Mouse (Mus musculus) MEL (cell line): ENCODE measurements around the gene Rgs11. TPM values are rescaled to one million over a fixed set of nuclear protein-coding genes. Genes with fewer than 3 reads are reported as not detected.
"Not testable (repeated sequence)": the region's sequence is repeated elsewhere in the genome, so short reads cannot be mapped to it uniquely, and the experiment has no call there.

Source experiments
- DNase-seq: peaks from one replicate; pipeline ENCODE4 v3.0.0; 2011; ENCODE audit warnings: low read depth, low spot score
- H3K27ac ChIP-seq: 2 replicates; pipeline ENCODE4 v1.5.1; 2012; ENCODE audit warnings: low read depth, mild to moderate bottlenecking, control low read depth, low read length, moderate library complexity; ENCODE audit not compliant: control insufficient read depth
- H3K27me3 ChIP-seq, 2 experiments: fragments of 150-350 bp in 1 of 2; sonication (generic) in 1 of 2; 2 replicates each; pipeline ENCODE4 v1.6.1; 2012; ENCODE audit warnings: low read length in 2 of 2, mild to moderate bottlenecking in 2 of 2, improper control_type of control experiment in 1 of 2, moderate library complexity in 1 of 2; ENCODE audit not compliant: insufficient read depth in 2 of 2, control insufficient read depth in 1 of 2
- H3K36me3 ChIP-seq, 2 experiments: 2 replicates each; pipeline ENCODE4 v1.6.1; 2012 to 2014; ENCODE audit warnings: low read length in 2 of 2, improper control_type of control experiment in 1 of 2, inconsistent platforms in 1 of 2, mild to moderate bottlenecking in 1 of 2; ENCODE audit not compliant: insufficient read depth in 2 of 2, control insufficient read depth in 1 of 2
- H3K4me1 ChIP-seq, 2 experiments: fragments of 150-350 bp in 1 of 2; sonication (generic) in 1 of 2; 2 replicates each; pipeline ENCODE4 v1.6.1; 2012; ENCODE audit warnings: low read length in 2 of 2, improper control_type of control experiment in 1 of 2, mild to moderate bottlenecking in 1 of 2; ENCODE audit not compliant: insufficient read depth in 2 of 2, control insufficient read depth in 1 of 2
- H3K4me3 ChIP-seq, 2 experiments: fragments of 150-350 bp in 1 of 2; sonication (generic) in 1 of 2; 2 replicates each; pipeline ENCODE4 v1.5.1; 2012; ENCODE audit warnings: low read depth in 2 of 2, low read length in 2 of 2, mild to moderate bottlenecking in 2 of 2, moderate library complexity in 2 of 2, control low read depth in 1 of 2, improper control_type of control experiment in 1 of 2; ENCODE audit not compliant: control insufficient read depth in 1 of 2, insufficient read depth in 1 of 2
- H3K79me2 ChIP-seq: 2 replicates; pipeline ENCODE4 v1.6.1; 2012; ENCODE audit warnings: mild to moderate bottlenecking, low read length, moderate library complexity; ENCODE audit not compliant: control insufficient read depth, poor library complexity, insufficient read depth
- H3K9ac ChIP-seq: 2 replicates; pipeline ENCODE4 v1.6.1; 2012; ENCODE audit warnings: low read depth, mild to moderate bottlenecking, control low read depth, low read length, moderate library complexity; ENCODE audit not compliant: control insufficient read depth, poor library complexity, severe bottlenecking
- H3K9me3 ChIP-seq: fragments of 150-350 bp; sonication (generic); replicated peaks from 2 replicates; pipeline ENCODE4 v1.6.1; 2012; ENCODE audit warnings: mild to moderate bottlenecking, low read length, improper control_type of control experiment, moderate library complexity; ENCODE audit not compliant: insufficient read depth
- BHLHE40 ChIP-seq: IDR thresholded peaks from 2 replicates; pipeline ENCODE4 v1.6.1; 2012; ENCODE audit warnings: low read depth, mild to moderate bottlenecking, inconsistent platforms, low read length, improper control_type of control experiment, borderline replicate concordance
- CHD2 ChIP-seq: IDR thresholded peaks from 2 replicates; pipeline ENCODE4 v1.6.1; 2011; ENCODE audit warnings: low read length, improper control_type of control experiment
- CTCF ChIP-seq, 3 experiments: IDR thresholded peaks in 2 of 3; conservative IDR thresholded peaks in 1 of 3; 2 replicates each; pipeline ENCODE4 v1.5.1; 2011 to 2012; ENCODE audit warnings: low read length in 3 of 3, low read depth in 2 of 3, mild to moderate bottlenecking in 2 of 3, improper control_type of control experiment in 1 of 3, inconsistent platforms in 1 of 3, mixed read lengths in 1 of 3, moderate library complexity in 1 of 3; ENCODE audit not compliant: control insufficient read depth in 1 of 3, insufficient read depth in 1 of 3, poor library complexity in 1 of 3, severe bottlenecking in 1 of 3
- E2F4 ChIP-seq: IDR thresholded peaks from 2 replicates; pipeline ENCODE4 v1.6.1; 2011; ENCODE audit warnings: low read depth, low read length, improper control_type of control experiment, borderline replicate concordance
- EP300 ChIP-seq, 2 experiments: IDR thresholded peaks; 2 replicates each; pipeline ENCODE4 v1.6.1; 2011; ENCODE audit warnings: improper control_type of control experiment in 2 of 2, low read length in 2 of 2, low read depth in 1 of 2, mild to moderate bottlenecking in 1 of 2
- GABPA ChIP-seq: IDR thresholded peaks from 2 replicates; pipeline ENCODE4 v1.6.1; 2012; ENCODE audit warnings: low read depth, mild to moderate bottlenecking, inconsistent platforms, low read length, improper control_type of control experiment, moderate library complexity
- GATA1 ChIP-seq: IDR thresholded peaks from 2 replicates; pipeline ENCODE4 v1.6.1; 2011; ENCODE audit warnings: low read depth, low read length, improper control_type of control experiment
- MAX ChIP-seq: IDR thresholded peaks from 2 replicates; pipeline ENCODE4 v1.6.1; 2011; ENCODE audit warnings: low read length, improper control_type of control experiment
- MAZ ChIP-seq: IDR thresholded peaks from 2 replicates; pipeline ENCODE4 v1.6.1; 2012; ENCODE audit warnings: low read depth, mild to moderate bottlenecking, inconsistent platforms, low read length, improper control_type of control experiment
- MEF2A ChIP-seq: IDR thresholded peaks from 2 replicates; pipeline ENCODE4 v1.6.1; 2014; ENCODE audit warnings: low read depth, mild to moderate bottlenecking, inconsistent platforms, low read length, improper control_type of control experiment; ENCODE audit not compliant: poor library complexity, insufficient replicate concordance, severe bottlenecking; ENCODE audit errors: extremely low read depth
- MXI1 ChIP-seq: IDR thresholded peaks from 2 replicates; pipeline ENCODE4 v1.6.1; 2011; ENCODE audit warnings: mild to moderate bottlenecking, low read depth, low read length, improper control_type of control experiment
- MYB ChIP-seq: IDR thresholded peaks from 2 replicates; pipeline ENCODE4 v1.6.1; 2011; ENCODE audit warnings: mild to moderate bottlenecking, low read depth, low read length, improper control_type of control experiment
- MYC ChIP-seq: IDR thresholded peaks from 2 replicates; pipeline ENCODE4 v1.6.1; 2011; ENCODE audit warnings: low read depth, mild to moderate bottlenecking, low read length, improper control_type of control experiment, moderate library complexity
- NELFE ChIP-seq: IDR thresholded peaks from 2 replicates; pipeline ENCODE4 v1.6.1; 2011; ENCODE audit warnings: low read depth, low read length, improper control_type of control experiment
- POLR2AphosphoS2 ChIP-seq: IDR thresholded peaks from 2 replicates; pipeline ENCODE4 v1.6.1; 2011; ENCODE audit warnings: low read length, improper control_type of control experiment
- RAD21 ChIP-seq: IDR thresholded peaks from 2 replicates; pipeline ENCODE4 v1.6.1; 2011; ENCODE audit warnings: mild to moderate bottlenecking, low read depth, low read length, improper control_type of control experiment
- SIN3A ChIP-seq: IDR thresholded peaks from 2 replicates; pipeline ENCODE4 v1.6.1; 2012; ENCODE audit warnings: low read length, improper control_type of control experiment, inconsistent platforms
- TAL1 ChIP-seq: IDR thresholded peaks from 2 replicates; pipeline ENCODE4 v1.6.1; 2012; ENCODE audit warnings: mild to moderate bottlenecking, inconsistent platforms, low read length, moderate library complexity, mixed read lengths
- UBTF ChIP-seq: IDR thresholded peaks from 2 replicates; pipeline ENCODE4 v1.6.1; 2012; ENCODE audit warnings: low read depth, mild to moderate bottlenecking, inconsistent platforms, low read length, improper control_type of control experiment, moderate library complexity, borderline replicate concordance; ENCODE audit not compliant: insufficient read depth
- USF1 ChIP-seq: IDR thresholded peaks from 2 replicates; pipeline ENCODE4 v1.6.1; 2014; ENCODE audit warnings: low read depth, mild to moderate bottlenecking, inconsistent platforms, low read length, improper control_type of control experiment, moderate library complexity
- ZNF384 ChIP-seq: IDR thresholded peaks from 2 replicates; pipeline ENCODE4 v1.6.1; 2012; ENCODE audit warnings: low read depth, mild to moderate bottlenecking, inconsistent platforms, low read length, improper control_type of control experiment
- polyA plus RNA-seq, 2 experiments: library from polyadenylated mRNA; stranded (reverse) in 1 of 2; unstranded in 1 of 2; fragments of >175 nt in 1 of 2; fragments of >200 nt in 1 of 2; gene quantifications; 2 replicates each; pipeline versions ENCODE4 v1.2.1 to v1.2.4; 2012; ENCODE audit warnings: low replicate concordance in 2 of 2, low read depth in 1 of 2; ENCODE audit not compliant: insufficient read length in 2 of 2, insufficient read depth in 1 of 2, missing spikeins in 1 of 2
- total RNA-seq: library from RNA; depleted of rRNA; stranded (reverse); fragments of 300-350 nt; gene quantifications from 2 replicates; pipeline ENCODE4 v1.2.3, GENCODE M21; 2012

The Rgs11 gene
- total and polyA plus RNA-seq, 3 experiments: 11.4 to 32.6 TPM; not detected in 1

GRCm38 (mm10) chr17:26188091-26188805 lies 14.5 kb upstream of the Rgs11 start:
- Histone ChIP-seq H3K9me3 (no peaks in the 10 kb centered on the region), H3K9ac (no peak overlapping the region), H3K36me3 (peaks cover 0 to 13% of the 10 kb centered on the region in 2 experiments; a peak in 2 of 4 replicates), H3K4me1 (no peaks in the 10 kb centered on the region), H3K4me3 (no peak overlapping the region), H3K27me3 (no peaks in the 10 kb centered on the region), H3K27ac (no peak overlapping the region), H3K79me2 (no peaks in the 10 kb centered on the region)
- DNase-seq: no peak
- TF ChIP-seq ZNF384 (no peak), MYB (no peak), MAZ (no peak), POLR2AphosphoS2 (no peak), GATA1 (no peak), MXI1 (no peak), TAL1 (no peak), E2F4 (no peak), CHD2 (no peak)

GRCm38 (mm10) chr17:26191486-26191885 lies 11.3 kb upstream of the Rgs11 start:
- H3K36me3 ChIP-seq, H3K9ac ChIP-seq, H3K79me2 ChIP-seq, H3K4me1 ChIP-seq, H3K27ac ChIP-seq, H3K9me3 ChIP-seq, H3K27me3 ChIP-seq, DNase-seq, H3K4me3 ChIP-seq: not testable (repeated sequence)

- H3K36me3 ChIP-seq: peaks cover 0 to 5% of the 10 kb centered on the region in 2 experiments; a peak in 1 of 4 replicates
- H3K4me3 ChIP-seq: no peak overlapping the region
- no peaks in the 10 kb centered on the region for H3K4me1 ChIP-seq
- no peaks in the 10 kb centered on the region for H3K27me3 ChIP-seq
- no peaks in the 10 kb centered on the region for H3K9me3 ChIP-seq
- TF ChIP-seq SIN3A (no peak), GABPA (no peak), UBTF (no peak), MAZ (no peak), MAX (no peak), BHLHE40 (no peak), POLR2AphosphoS2 (no peak), MYC (no peak), CTCF (IDR thresholded peaks at IDR 0.05 in 2 of 3, conservative IDR thresholded peaks at IDR 0.05 in 1 of 3; ENCODE audit: control insufficient read depth in 1 of 3, insufficient read depth in 1 of 3, low read depth in 2 of 3, low read length in 3 of 3, poor library complexity in 1 of 3, severe bottlenecking in 1 of 3) (no peak), RAD21 (no peak), USF1 (no peak), NELFE (no peak), MYB (no peak), MEF2A (no peak), ZNF384 (no peak), EP300 (IDR thresholded peaks at IDR 0.05; ENCODE audit: low read depth in 1 of 2, low read length in 2 of 2) (no peak), E2F4 (no peak)
- no peak overlapping the region for H3K27ac ChIP-seq
- no peaks in the 10 kb centered on the region for H3K79me2 ChIP-seq
- DNase-seq: no peak
- H3K9ac ChIP-seq: no peak overlapping the region
Observed at GRCm38 (mm10) chr17:26192481-26193190, 10.1 kb upstream of the Rgs11 start.
